Mouse (Mus musculus) regulatory T cell (primary cell): ENCODE measurements around the gene Ptgfrn.

Source experiments
- in situ Hi-C: fragments of 300-600 bp; cut with MboI, MseI; formaldehyde crosslinking; loops from one replicate; pipeline ENCODE4 v1.15.1; 2025; ENCODE audit warnings: high pct_unique_total_duplicates

The Ptgfrn gene

DNA sequence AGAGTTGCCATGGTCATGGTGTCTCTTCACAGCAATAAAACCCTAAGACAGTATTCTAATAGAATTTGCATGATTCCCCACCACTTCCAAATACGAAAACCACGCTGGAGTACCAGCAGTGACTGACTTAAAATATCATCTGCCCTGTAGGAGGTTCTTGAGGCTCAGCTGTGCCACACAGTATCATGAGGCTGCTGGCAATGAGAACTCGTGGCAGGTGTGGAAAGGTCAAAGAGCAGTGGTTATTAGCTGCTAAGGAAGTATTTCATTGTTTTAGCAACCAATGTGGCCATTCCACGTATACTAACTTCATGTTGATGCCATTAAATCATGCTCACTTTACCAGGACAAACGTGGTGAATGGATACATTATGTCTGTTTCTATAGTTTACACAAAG, 98.9 kb downstream of the Ptgfrn start:
- in situ Hi-C loops = loop anchor here (25.0 kb wide), 1 partner anchor 1726 kb away; the partner anchor contains the start of gene Tspan2

DNA sequence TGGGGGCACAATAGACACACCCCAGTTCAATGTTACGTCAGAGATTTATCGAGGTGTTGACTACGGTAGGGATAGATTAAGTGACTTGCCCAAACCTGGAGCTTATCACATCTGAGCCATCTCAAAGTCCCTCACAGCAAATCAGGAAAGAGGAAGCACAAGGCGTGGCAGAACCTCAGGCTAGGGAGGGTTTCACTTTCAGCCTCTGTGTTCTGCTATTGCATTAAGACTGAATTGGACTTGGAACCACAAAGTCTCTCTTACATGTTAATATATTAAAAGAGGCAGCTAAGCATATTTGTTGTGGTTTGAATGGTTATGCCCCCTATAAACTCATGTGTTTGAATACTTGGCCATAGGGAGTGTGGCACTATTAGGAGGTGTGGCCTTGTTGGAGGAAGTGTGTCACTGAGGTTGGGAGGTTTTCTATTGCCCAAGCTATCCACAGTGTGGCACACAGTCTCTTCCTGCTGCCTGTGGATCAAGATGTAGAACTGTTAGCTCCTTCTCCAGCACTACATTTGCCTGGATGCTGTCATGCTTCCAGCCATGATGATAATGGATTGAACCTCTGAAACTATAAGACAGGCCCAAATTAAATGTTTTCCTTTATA, 99.4 kb downstream of the Ptgfrn start:
- in situ Hi-C loops = loop anchor here (25.0 kb wide), 1 partner anchor 1727 kb away; the partner anchor contains the start of gene Tspan2

- in situ Hi-C loops = loop anchor here (25.0 kb wide), 1 partner anchor 1730 kb away; the partner anchor contains the start of gene Tspan2
These were observed 102.8 kb downstream of the Ptgfrn start for GRCm38 (mm10) chr3:101007112-101007782.

DNA sequence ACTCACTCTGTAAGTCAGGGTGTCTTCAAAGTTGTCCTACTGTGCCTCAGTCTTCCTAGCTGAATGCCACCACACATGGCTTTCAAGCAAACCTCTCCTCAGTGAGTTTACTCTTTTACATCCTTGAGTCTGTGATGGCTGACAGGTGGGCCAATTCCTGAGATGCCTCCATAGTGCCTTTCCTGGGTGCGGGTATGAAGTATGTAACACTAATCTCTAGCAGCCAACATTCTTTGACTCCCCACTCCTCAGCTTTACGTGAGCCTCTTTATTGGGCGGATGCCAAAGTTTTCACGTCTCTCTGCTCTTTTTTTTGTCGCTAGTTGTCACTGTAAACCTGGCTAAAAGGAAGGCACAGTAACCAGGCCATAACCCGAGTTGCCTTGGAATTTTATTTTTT, 104.7 kb downstream of the Ptgfrn start:
- in situ Hi-C loops = loop anchor here (25.0 kb wide), 1 partner anchor 1732 kb away; the partner anchor contains the start of gene Tspan2

GRCm38 (mm10) chr3:101003575-101004356, 106.3 kb downstream of the Ptgfrn start:
- in situ Hi-C loops = loop anchor here (5.0 to 25.0 kb wide), 2 partner anchors 44 to 1734 kb away; partner anchors contain the start of gene Tspan2

- in situ Hi-C loops = loop anchor here (5.0 to 25.0 kb wide), 2 partner anchors 48 to 1738 kb away; partner anchors contain the start of gene Tspan2
These were observed 110.3 kb downstream of the Ptgfrn start for GRCm38 (mm10) chr3:100999732-101000131.

GRCm38 (mm10) chr3:100998904-100999340, 111.2 kb downstream of the Ptgfrn start:
- in situ Hi-C loops = no loop called here

GRCm38 (mm10) chr3:100997785-100998570, 112.1 kb downstream of the Ptgfrn start:
- in situ Hi-C loops = no loop called here

DNA sequence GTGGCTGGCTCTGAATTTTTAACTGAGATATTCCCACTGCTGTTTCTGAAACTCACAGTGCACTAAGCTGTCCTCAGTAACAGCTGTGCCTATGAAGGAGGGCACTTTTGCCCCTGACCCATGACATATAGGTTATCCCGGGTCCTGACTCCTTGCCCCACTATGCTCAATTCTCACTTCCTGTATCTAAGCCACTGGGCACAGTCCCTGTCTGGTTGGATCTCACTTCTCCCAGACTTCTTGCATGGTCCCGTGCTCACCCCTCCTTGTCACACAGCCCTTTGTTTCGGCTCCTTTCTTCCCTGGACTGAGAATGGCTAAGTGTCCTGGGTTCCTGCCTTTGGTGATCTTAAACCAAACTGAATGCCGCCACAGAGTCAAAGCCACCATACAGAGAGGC, 115.8 kb downstream of the Ptgfrn start:
- in situ Hi-C loops = no loop called here

GRCm38 (mm10) chr3:100993718-100994117, 116.4 kb downstream of the Ptgfrn start:
- in situ Hi-C loops = no loop called here

DNA sequence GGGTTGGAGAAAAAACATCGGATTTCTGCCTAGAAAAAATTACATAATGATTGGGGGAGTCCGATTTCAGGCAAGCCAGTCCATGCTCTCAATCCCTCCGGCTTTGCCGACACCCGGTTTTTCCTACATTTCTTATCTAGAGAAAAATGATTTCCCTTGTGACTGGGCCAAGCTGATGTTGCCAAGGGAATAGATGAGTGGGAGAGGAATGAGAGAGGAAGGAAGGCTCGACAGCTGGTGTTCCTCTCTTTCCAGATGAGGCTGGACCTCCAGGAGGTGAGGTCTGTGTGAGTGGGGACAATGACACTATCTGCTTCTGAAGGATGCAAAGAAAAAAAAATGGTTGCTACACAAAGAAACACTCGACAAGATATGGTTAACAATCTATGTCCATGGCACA, 116.9 kb downstream of the Ptgfrn start:
- in situ Hi-C loops = no loop called here
